Mouse (Mus musculus) left cerebral cortex, postnatal 14 days (tissue): ENCODE data around the gene Tas2r131. TPM values are rescaled to one million over a fixed set of nuclear protein-coding genes. Genes with fewer than 3 reads are reported as not detected.
"Not testable (repeated sequence)": the region's sequence is repeated elsewhere in the genome, so short reads cannot be mapped to it uniquely, and the experiment has no call there.

Experiments
- DNase-seq, 2 experiments: peaks; one replicate each; pipeline ENCODE4 v3.0.0; 2021 to 2022; ENCODE audit warnings: low spot score in 2 of 2, mixed read lengths in 1 of 2
- intact Hi-C: fragments of 180-260 bp; cut with DNase I; formaldehyde crosslinking; loops from one replicate; pipeline ENCODE4 v1.15.1; 2025
- long read RNA-seq, 2 experiments: library from polyadenylated mRNA; stranded (forward); transcript quantifications; one replicate each; pipeline ENCODE4 v2.0.0; 2021
- total RNA-seq, 2 experiments: library from RNA; stranded (reverse); gene quantifications; 2 replicates each; pipeline ENCODE4 v1.2.3; 2021

The Tas2r131 gene
- not detected for total RNA-seq
- long read RNA-seq, experiment 1 = 0 reads
- long read RNA-seq, experiment 2 = 0 reads

GRCm38 (mm10) chr6:132957819-132958218, at the start of gene Tas2r131:
TSS of gene Tas2r131 (minus strand) at chr6:132957919.
- intact Hi-C loops = no loop called here
- no peak for DNase-seq

GRCm38 (mm10) chr6:132980865-132981264, 23.1 kb upstream of the Tas2r131 start, which contains the start of gene Tas2r109:
TSS of gene Tas2r109 (minus strand) at chr6:132980965.
- intact Hi-C loops = no loop called here
- DNase-seq = no peak

GRCm38 (mm10) chr6:132950802-132951201, 6.9 kb downstream of the Tas2r131 start, which contains the start of gene Tas2r129:
TSS of gene Tas2r129 (plus strand) at chr6:132951102.
- no peak for DNase-seq
- intact Hi-C loops = no loop called here

- intact Hi-C loops, DNase-seq: not testable (repeated sequence)
Observed at GRCm38 (mm10) chr6:132941376-132941775, 16.3 kb downstream of the Tas2r131 start.

- DNase-seq = no peak
- intact Hi-C loops = no loop called here
Observed at GRCm38 (mm10) chr6:132909351-132909750, 48.4 kb downstream of the Tas2r131 start, which contains the start of gene Tas2r125. TSS of gene Tas2r125 (plus strand) at chr6:132909651.

Other genes with a start within 250 kb of the Tas2r131 start
- not detected for gene Tas2r122, start 246.0 kb downstream of the Tas2r131 start, total RNA-seq
- not detected for gene Tas2r115, start 219.9 kb downstream of the Tas2r131 start, total RNA-seq
- gene Tas2r124, start 203.2 kb downstream of the Tas2r131 start, total RNA-seq = not detected
- not detected for gene Tas2r102, start 195.8 kb downstream of the Tas2r131 start, total RNA-seq
- gene Tas2r136, start 179.8 kb downstream of the Tas2r131 start, total RNA-seq = not detected
- not detected for gene Tas2r117, start 155.1 kb downstream of the Tas2r131 start, total RNA-seq
- gene Tas2r123, start 110.8 kb downstream of the Tas2r131 start, total RNA-seq = not detected
- gene Tas2r116, start 102.5 kb downstream of the Tas2r131 start, total RNA-seq = not detected
- not detected for gene Tas2r110, start 89.9 kb downstream of the Tas2r131 start, total RNA-seq
- not detected for gene Tas2r113, start 64.9 kb downstream of the Tas2r131 start, total RNA-seq
- gene Tas2r125, start 48.3 kb downstream of the Tas2r131 start, total RNA-seq = not detected
- gene Tas2r129, start 6.8 kb downstream of the Tas2r131 start, total RNA-seq = not detected
- gene Tas2r109, start 23.0 kb upstream of the Tas2r131 start, total RNA-seq = not detected
- gene Tas2r103, start 79.2 kb upstream of the Tas2r131 start, total RNA-seq = not detected
- not detected for gene Tas2r140, start 97.9 kb upstream of the Tas2r131 start, total RNA-seq
- 10 to 100 TPM; 78.7 to 84.7 TPM for gene Smim10l1, start 147.0 kb upstream of the Tas2r131 start, total RNA-seq